Mouse (Mus musculus) embryonic fibroblast, embryonic 13.5 days (primary cell): ENCODE measurements around the gene Ankzf1.
"Not testable (repeated sequence)": the region's sequence is repeated elsewhere in the genome, so short reads cannot be mapped to it uniquely, and the experiment has no call there.

Experiments used
- CTCF ChIP-seq: IDR thresholded peaks from 2 replicates; pipeline ENCODE4 v1.5.1; 2011; ENCODE audit warnings: mild to moderate bottlenecking, control low read depth, low read length, moderate library complexity, borderline replicate concordance; ENCODE audit not compliant: insufficient read depth
- POLR2A ChIP-seq: IDR thresholded peaks from 2 replicates; pipeline ENCODE4 v1.6.1; 2011; ENCODE audit warnings: low read depth, mild to moderate bottlenecking, control low read depth, low read length, moderate library complexity

- not testable (repeated sequence) for TF ChIP-seq CTCF, POLR2A
Measured at GRCm38 (mm10) chr1:75232489-75232888, 40.5 kb downstream of the Ankzf1 start.
